Mouse (Mus musculus) brain, embryonic 14.5 days (tissue): ENCODE measurements around the gene Nr3c2.

Source experiments
- CTCF ChIP-seq: fragments of 200-500 bp; IDR thresholded peaks from 2 replicates; pipeline ENCODE4 v1.5.1; 2012; ENCODE audit warnings: inconsistent platforms, mild to moderate bottlenecking, moderate library complexity, borderline replicate concordance; ENCODE audit not compliant: insufficient read depth, insufficient read length; ENCODE audit errors: extremely low read depth
- POLR2A ChIP-seq: fragments of 200-500 bp; IDR thresholded peaks from 2 replicates; pipeline ENCODE4 v1.6.1; 2012; ENCODE audit warnings: mild to moderate bottlenecking, inconsistent platforms, borderline replicate concordance; ENCODE audit not compliant: poor library complexity, insufficient read depth, insufficient read length, severe bottlenecking; ENCODE audit errors: extremely low read depth

- TF ChIP-seq CTCF: no peak
- TF ChIP-seq POLR2A: no peak
Measured at GRCm38 (mm10) chr8:77122300-77122699, 223.1 kb downstream of the Nr3c2 start.
